Mouse (Mus musculus) limb, embryonic 14.5 days (tissue): ENCODE results near the gene Med29. TPM values are rescaled to one million over a fixed set of nuclear protein-coding genes. Genes with fewer than 3 reads are reported as not detected.

Experiments used
- ATAC-seq: fragments of 200-750 bp; cut with Nextera tagmentation; 2 replicates; pipeline ENCODE4 v1.8.0; 2017; ENCODE audit warnings: low read depth, moderate number of reproducible peaks, moderate TSS enrichment; ENCODE audit not compliant: low FRiP score
- DNase-seq: peaks from one replicate; pipeline ENCODE4 v3.0.0-alpha.2; 2015; ENCODE audit warnings: low spot score
- H3K27ac ChIP-seq: fragments of 300-500 bp; sonication (generic); replicated peaks from 2 replicates; pipeline ENCODE4 v1.5.1; 2014; ENCODE audit warnings: low read depth, mild to moderate bottlenecking, low read length, moderate library complexity, mixed read lengths
- H3K27me3 ChIP-seq: fragments of 300-500 bp; sonication (generic); 2 replicates; pipeline ENCODE4 v1.6.1; 2014; ENCODE audit warnings: low read length, mixed read lengths; ENCODE audit not compliant: control insufficient read depth, insufficient read depth
- H3K36me3 ChIP-seq: fragments of 300-500 bp; sonication (generic); 2 replicates; pipeline ENCODE4 v1.6.1; 2014; ENCODE audit warnings: mild to moderate bottlenecking, low read length, moderate library complexity, mixed read lengths; ENCODE audit not compliant: control insufficient read depth, insufficient read depth
- H3K4me1 ChIP-seq: fragments of 300-500 bp; sonication (generic); 2 replicates; pipeline ENCODE4 v1.6.1; 2014; ENCODE audit warnings: antibody characterized with exemption, low read length, mixed read lengths; ENCODE audit not compliant: control insufficient read depth, insufficient read depth
- H3K4me2 ChIP-seq: fragments of 300-500 bp; sonication (generic); replicated peaks from 2 replicates; pipeline ENCODE4 v1.6.1; 2014; ENCODE audit warnings: low read depth, mild to moderate bottlenecking, low read length, moderate library complexity; ENCODE audit not compliant: severe bottlenecking
- H3K4me3 ChIP-seq: fragments of 300-500 bp; sonication (generic); replicated peaks from 2 replicates; pipeline ENCODE4 v1.5.1; 2014; ENCODE audit warnings: low read length
- H3K9ac ChIP-seq: fragments of 300-500 bp; sonication (generic); 2 replicates; pipeline ENCODE4 v1.6.1; 2014; ENCODE audit warnings: mild to moderate bottlenecking, low read depth, low read length, moderate library complexity; ENCODE audit not compliant: severe bottlenecking
- H3K9me3 ChIP-seq: fragments of 300-500 bp; sonication (generic); 2 replicates; pipeline ENCODE4 v1.6.1; 2016; ENCODE audit warnings: low read length; ENCODE audit not compliant: control insufficient read depth
- POLR2A ChIP-seq: fragments of 200-500 bp; IDR thresholded peaks from 2 replicates; pipeline ENCODE4 v1.8.0; 2012; ENCODE audit warnings: inconsistent platforms, mild to moderate bottlenecking, moderate library complexity, borderline replicate concordance; ENCODE audit not compliant: insufficient read depth, insufficient read length; ENCODE audit errors: extremely low read depth
- WGBS: fragments of 180-500 bp; shearing (Covaris S2); extraction: QIAGEN DNeasy Blood & Tissue Kit; methylation state at CpG from one replicate; pipeline ENCODE4 v1.1.7; 2014; 5-methylcytosine and 5-hydroxymethylcytosine counted together
- polyA plus RNA-seq, 2 experiments: library from polyadenylated mRNA; depleted of rRNA in 1 of 2; stranded (reverse) in 1 of 2; unstranded in 1 of 2; fragments of >200 nt; fragmentation: Nextera tagmentation in 1 of 2; extraction: Ambion mirVana in 1 of 2; gene quantifications; 2 replicates each; pipeline versions ENCODE4 v1.2.1 to v1.2.3; 2012 to 2014

The Med29 gene
- polyA plus RNA-seq, 2 experiments, result 47.5 to 49.9 TPM

GRCm38 (mm10) chr7:28348601-28349000, 43.9 kb downstream of the Med29 start:
- WGBS, result 81% methylated on average over 7 of the region's 7 CpGs
- H3K4me2 ChIP-seq, result no peak overlapping the region
- DNase-seq (no peak), ATAC-seq (no peak)
- H3K9ac ChIP-seq, result no peak overlapping the region
- H3K4me3 ChIP-seq, result no peak overlapping the region
- H3K9me3 ChIP-seq, result no peaks in the 10 kb centered on the region
- no peak overlapping the region for H3K27ac ChIP-seq
- no peaks in the 10 kb centered on the region for H3K27me3 ChIP-seq
- H3K36me3 ChIP-seq, result peaks cover 19% of the 10 kb centered on the region
- no peak for TF ChIP-seq POLR2A
- H3K4me1 ChIP-seq, result peaks cover 10% of the 10 kb centered on the region

- WGBS, result 67% methylated on average over 3 of the region's 3 CpGs
- Histone ChIP-seq H3K4me1 (peaks cover 10% of the 10 kb centered on the region), H3K9ac (no peak overlapping the region), H3K4me3 (no peak overlapping the region), H3K4me2 (no peak overlapping the region), H3K36me3 (peaks cover 11% of the 10 kb centered on the region), H3K27me3 (no peaks in the 10 kb centered on the region), H3K9me3 (no peaks in the 10 kb centered on the region), H3K27ac (no peak overlapping the region)
- no peak for DNase-seq
- no peak for ATAC-seq
- no peak for TF ChIP-seq POLR2A
These were observed 44.8 kb downstream of the Med29 start for GRCm38 (mm10) chr7:28347746-28348145.

- Histone ChIP-seq H3K4me2 (no peak overlapping the region), H3K9ac (no peak overlapping the region), H3K27ac (no peak overlapping the region), H3K4me1 (peaks cover 8% of the 10 kb centered on the region), H3K4me3 (no peak overlapping the region), H3K36me3 (no peaks in the 10 kb centered on the region), H3K27me3 (no peaks in the 10 kb centered on the region), H3K9me3 (no peaks in the 10 kb centered on the region)
- DNase-seq (peak; percentile 77), ATAC-seq (0 out of 2 replicates have a peak, but pooled peaks have one; percentile 51)
- 6% methylated on average over 4 of the region's 4 CpGs for WGBS
- no peak for TF ChIP-seq POLR2A
These were observed 47.9 kb downstream of the Med29 start for GRCm38 (mm10) chr7:28344637-28345036.

GRCm38 (mm10) chr7:28341381-28341780, 51.1 kb downstream of the Med29 start:
- Histone ChIP-seq H3K27ac (peak overlapping the region; percentile 48; the same call in 1 of the 2 replicates), H3K4me1 (peaks cover 8% of the 10 kb centered on the region; the same call in 1 of the 2 replicates), H3K27me3 (no peaks in the 10 kb centered on the region), H3K9ac (no peak overlapping the region), H3K9me3 (no peaks in the 10 kb centered on the region), H3K4me2 (no peak overlapping the region), H3K36me3 (no peaks in the 10 kb centered on the region), H3K4me3 (no peak overlapping the region)
- 27% methylated on average over 7 of the region's 7 CpGs for WGBS
- no peak for DNase-seq
- no peak for TF ChIP-seq POLR2A
- no peak for ATAC-seq

- peak overlapping the region; percentile 62 for H3K4me2 ChIP-seq
- H3K9ac ChIP-seq, result peak overlapping the region; percentile 96
- 79% methylated on average over 19 of the region's 19 CpGs for WGBS
- no peaks in the 10 kb centered on the region for H3K27me3 ChIP-seq
- no peak for TF ChIP-seq POLR2A
- no peaks in the 10 kb centered on the region for H3K9me3 ChIP-seq
- no peak for ATAC-seq
- H3K4me1 ChIP-seq, result peaks cover 8% of the 10 kb centered on the region; the same call in 1 of the 2 replicates
- peak overlapping the region; percentile 87 for H3K27ac ChIP-seq
- peak overlapping the region; percentile 100 for H3K4me3 ChIP-seq
- no peak for DNase-seq
- 0 out of 2 replicates have a peak, but pooled peaks cover 6% of the 10 kb centered on the region for H3K36me3 ChIP-seq
These were observed 53.1 kb downstream of the Med29 start for GRCm38 (mm10) chr7:28339213-28339917.
